Mouse (Mus musculus): ENCODE measurements around the gene Bcl11a.
A peak's percentile ranks its signal among the peaks of the same experiment; 100 is the strongest.

Bcl11a gene

GRCm38 (mm10) chr11:24077795-24078705 lies at the start of gene Bcl11a:
Bcl11a (plus strand) TSS chr11:24078056.
- DNase-seq, result no peak

DNA sequence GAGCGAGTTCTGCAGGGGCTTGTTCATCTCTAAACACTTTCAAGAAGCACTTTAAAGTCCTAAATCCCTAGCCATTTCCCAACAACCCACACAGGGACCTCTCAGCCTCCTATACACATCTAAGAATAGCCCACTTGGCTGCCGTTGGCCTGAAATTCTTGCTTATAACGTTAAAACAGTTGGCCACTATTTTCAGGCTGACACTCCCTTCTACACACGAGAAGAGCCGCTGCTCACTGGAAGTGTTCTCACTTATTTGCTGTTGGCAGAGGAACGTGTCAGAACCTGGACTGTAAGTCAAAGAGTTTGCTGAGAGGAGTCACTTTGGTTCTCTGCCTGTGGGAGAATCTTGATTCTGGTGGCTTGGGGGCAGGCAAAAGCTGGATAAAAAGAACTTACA lies 33.8 kb upstream of the Bcl11a start:
- no peak for DNase-seq

- peak; percentile 86 for DNase-seq
These were observed 28.4 kb upstream of the Bcl11a start for GRCm38 (mm10) chr11:24049226-24050031.

GRCm38 (mm10) chr11:24050032-24050757 lies 27.7 kb upstream of the Bcl11a start:
- DNase-seq, result no peak

- DNase-seq, result no peak
These were observed 25.0 kb upstream of the Bcl11a start for GRCm38 (mm10) chr11:24052882-24053281.

GRCm38 (mm10) chr11:24059137-24059536 lies 18.7 kb upstream of the Bcl11a start:
- no peak for DNase-seq

DNA sequence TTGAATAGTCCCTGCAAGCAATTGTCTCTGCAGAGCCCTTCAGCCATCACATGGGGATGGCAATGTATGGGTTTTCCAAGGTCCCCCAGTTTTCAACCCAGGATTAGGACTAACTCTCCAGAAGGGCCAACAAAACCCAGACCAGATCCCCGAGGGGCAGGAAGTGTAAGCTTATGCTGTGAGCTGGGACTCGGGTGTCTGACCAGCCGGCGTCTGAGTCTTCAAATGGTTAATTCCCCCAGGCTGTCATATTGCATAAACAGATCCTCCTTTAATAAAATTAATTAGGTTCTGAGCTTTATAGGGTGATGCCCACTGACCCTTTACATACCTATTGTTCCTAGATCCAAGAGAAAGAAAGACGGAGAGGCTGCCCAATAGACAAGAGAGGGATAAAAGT lies 17.4 kb upstream of the Bcl11a start:
- no peak for DNase-seq

- no peak for DNase-seq
These were observed 16.0 kb upstream of the Bcl11a start for GRCm38 (mm10) chr11:24061819-24062218.

- DNase-seq, result no peak
These were observed 15.3 kb upstream of the Bcl11a start for GRCm38 (mm10) chr11:24062495-24063096.

- no peak for DNase-seq
These were observed 13.6 kb upstream of the Bcl11a start for GRCm38 (mm10) chr11:24064221-24064620.

DNA sequence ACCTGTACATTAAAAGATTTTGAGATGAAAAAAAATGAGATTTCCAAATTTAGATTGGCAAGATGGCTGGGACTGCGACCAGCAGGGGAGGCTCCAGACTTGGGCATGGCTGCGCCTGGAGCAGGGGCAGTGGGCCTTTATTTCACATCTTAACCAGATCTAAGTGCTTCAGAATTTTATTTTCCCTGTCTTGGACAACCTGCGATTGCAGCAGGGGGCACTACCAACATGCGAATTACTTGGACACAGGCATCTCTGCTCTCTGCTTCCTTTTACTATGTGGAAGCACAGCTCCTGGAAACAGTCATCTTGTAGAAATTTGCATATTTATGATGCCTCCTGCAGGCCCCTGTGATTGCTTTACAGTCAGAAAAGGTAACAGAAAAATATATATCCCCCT lies 12.5 kb upstream of the Bcl11a start:
- DNase-seq, result no peak

GRCm38 (mm10) chr11:24074021-24074591 lies 3.8 kb upstream of the Bcl11a start:
- DNase-seq, result peak; percentile 59

DNA sequence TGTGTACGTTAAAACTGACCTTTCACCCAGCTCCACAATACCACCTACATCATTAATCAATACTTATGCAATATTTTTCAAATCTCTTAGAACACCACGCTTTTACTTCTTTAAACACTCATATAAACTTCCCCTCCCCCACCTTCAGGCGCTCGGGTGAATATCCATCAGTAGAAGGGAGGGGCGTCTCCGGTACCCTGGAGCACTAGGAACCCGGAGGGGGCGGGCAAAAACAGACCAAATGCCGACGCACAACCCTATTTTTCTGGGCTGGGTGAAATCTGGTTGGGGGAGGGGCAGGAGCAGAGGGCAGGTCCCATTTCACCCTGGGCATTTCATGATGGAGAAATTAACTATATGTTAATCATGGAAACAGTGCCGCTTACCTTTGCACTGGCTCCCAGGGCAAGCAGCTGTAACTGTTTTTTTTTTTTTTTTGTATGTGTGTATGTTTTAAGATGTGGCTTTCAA lies 3.2 kb upstream of the Bcl11a start, which contains the start of gene A830031A19Rik:
A830031A19Rik (minus strand) TSS at position 421 of the 471 bp plus-strand sequence.
- peak; percentile 19 for DNase-seq

DNA sequence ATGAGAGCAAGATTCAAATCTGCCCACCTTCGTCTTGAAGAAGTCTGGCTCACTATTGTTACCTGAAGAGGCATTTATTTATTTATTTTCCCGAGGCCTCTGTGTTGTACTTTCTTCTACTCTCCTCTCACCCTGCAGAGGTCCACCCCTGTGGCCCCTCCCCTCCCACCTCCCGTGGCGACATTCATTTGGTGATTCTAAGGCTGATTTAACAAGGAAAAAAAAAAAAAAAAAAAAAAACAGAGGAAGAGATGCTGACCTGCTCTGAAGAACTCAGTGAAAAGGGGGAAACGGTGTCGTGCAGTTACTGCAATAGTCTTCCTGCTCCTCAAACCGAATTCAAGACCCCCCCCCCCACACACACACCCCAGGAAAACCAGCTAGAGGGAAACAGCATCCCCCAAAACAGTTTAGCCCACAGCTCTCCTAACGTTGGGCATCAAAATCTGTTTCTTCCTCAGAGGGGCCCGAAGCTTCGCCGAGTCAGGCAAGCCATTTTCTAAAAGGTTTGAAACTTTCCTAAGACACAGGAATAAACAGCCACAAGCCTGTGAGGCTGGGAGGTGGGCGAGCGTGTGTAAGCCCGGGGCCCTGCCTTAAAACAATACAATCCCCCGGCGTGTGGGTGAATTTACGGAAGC lies 2.2 kb upstream of the Bcl11a start:
- no peak for DNase-seq

DNA sequence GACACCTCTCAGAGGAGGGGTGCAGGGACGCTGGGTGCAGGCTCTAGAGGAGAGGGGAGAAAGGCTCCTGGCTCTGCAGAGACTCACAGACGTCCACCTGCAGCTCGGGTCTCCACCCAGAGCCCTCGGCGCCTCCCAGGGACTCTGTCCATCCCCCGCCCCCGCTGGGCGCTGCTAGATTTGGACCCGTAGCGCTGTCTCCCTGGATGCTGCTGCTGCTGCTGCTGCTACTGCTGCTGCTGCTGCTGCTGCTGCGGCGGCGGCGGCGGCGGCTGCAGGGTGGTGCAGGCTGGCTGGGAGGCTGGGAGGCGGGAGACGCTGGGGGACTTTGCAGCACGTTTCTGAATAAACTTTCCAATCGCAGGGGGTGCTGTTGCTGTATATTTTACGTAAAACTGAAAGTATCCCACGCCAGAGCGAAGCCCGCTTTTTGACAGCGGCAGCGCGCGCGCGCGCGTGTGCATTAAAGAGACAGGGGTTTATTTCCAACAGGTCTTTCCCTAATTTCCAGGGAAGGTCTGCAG lies 1.7 kb upstream of the Bcl11a start:
- peak; percentile 83 for DNase-seq

- DNase-seq, result peak; percentile 60
These were observed 780 bp upstream of the Bcl11a start for GRCm38 (mm10) chr11:24076821-24077730.

- DNase-seq, result peak; percentile 26
These were observed 955 bp downstream of the Bcl11a start for GRCm38 (mm10) chr11:24078706-24079316.

DNA sequence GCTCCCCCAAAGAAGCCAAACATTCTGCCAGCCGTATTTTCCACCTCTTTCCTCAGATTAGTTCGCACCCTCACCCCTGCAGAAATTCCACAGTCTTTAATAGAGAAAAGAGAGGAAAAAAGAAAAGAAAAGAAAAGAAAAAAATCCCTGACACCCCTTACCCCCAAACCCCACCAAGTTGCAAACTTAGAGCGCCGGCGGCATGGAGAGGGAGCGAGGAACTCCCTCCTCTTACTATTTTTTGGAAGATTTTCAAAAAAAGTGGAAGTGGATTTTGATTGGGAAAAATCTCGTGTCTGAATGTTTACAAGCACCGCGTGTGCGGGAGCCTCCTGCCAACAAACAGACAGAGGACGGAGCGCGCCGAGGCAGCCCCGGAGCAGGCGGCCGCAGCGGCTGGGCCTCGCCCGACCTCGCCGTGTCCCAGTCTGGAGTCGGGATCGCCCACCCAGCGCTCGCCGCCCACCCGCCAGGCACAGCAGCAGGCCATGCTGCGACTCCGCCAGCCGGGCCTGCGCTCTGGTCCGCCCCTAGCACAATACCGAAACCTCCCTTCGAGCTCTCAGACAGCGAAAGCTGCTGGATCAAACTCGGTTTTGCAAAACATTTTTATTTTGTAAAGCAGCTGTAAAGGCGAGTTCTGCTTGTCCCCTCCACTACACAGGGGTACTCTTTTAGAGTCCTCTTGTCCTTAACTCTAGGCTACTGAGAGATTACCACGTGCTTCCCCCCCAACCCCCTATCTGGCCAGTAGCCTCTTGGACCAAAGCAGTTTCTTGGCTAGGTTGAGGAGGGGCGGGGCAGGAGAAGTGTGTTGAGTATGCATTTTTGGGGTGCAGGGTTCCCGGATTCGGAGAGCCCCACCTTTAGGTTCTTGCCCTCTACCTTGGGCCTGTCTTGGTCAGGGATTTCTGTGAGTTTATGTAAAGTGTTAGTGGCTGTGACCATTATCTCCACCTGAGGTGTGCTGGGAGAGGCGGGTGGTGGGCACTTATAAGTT lies 1.8 kb downstream of the Bcl11a start:
- peak; percentile 41 for DNase-seq

Data from thymus, postnatal 14 days (tissue).